Mouse (Mus musculus): Measurements from ENCODE around the gene Lingo1.

Lingo1 gene

GRCm38 (mm10) chr9:56795721-56796655 lies at the start of gene Lingo1:
Gene Lingo1 (minus strand): TSS chr9:56796468.
- in situ Hi-C loops (cut with MboI, MseI) = loop anchor here in 1 of 2 experiments (25.0 kb wide), 1 partner anchor 1266 kb away; the partner anchor contains the start of gene Stra6

- in situ Hi-C loops (cut with MboI, MseI) = loop anchor here in 1 of 2 experiments (10.0 kb wide), 1 partner anchor 630 kb away; no protein-coding TSS in a partner anchor
Observed at GRCm38 (mm10) chr9:56844644-56845043, 48.4 kb upstream of the Lingo1 start.

- in situ Hi-C loops (cut with MboI, MseI) = loop anchor here in 1 of 2 experiments (10.0 kb wide), 1 partner anchor 629 kb away; no protein-coding TSS in a partner anchor
Observed at GRCm38 (mm10) chr9:56843679-56844188, 47.5 kb upstream of the Lingo1 start.

- in situ Hi-C loops (cut with MboI, MseI) = loop anchor here in 1 of 2 experiments (10.0 kb wide), 1 partner anchor 628 kb away; no protein-coding TSS in a partner anchor
Observed at GRCm38 (mm10) chr9:56842303-56842719, 46.0 kb upstream of the Lingo1 start.

- in situ Hi-C loops (cut with MboI, MseI) = loop anchor here in 1 of 2 experiments (10.0 kb wide), 1 partner anchor 627 kb away; no protein-coding TSS in a partner anchor
Observed at GRCm38 (mm10) chr9:56841864-56842263, 45.6 kb upstream of the Lingo1 start.

- in situ Hi-C loops (cut with MboI, MseI) = loop anchor here in 1 of 2 experiments (10.0 kb wide), 1 partner anchor 626 kb away; no protein-coding TSS in a partner anchor
Observed at GRCm38 (mm10) chr9:56840721-56841120, 44.5 kb upstream of the Lingo1 start.

GRCm38 (mm10) chr9:56835152-56835551 lies 38.9 kb upstream of the Lingo1 start:
- in situ Hi-C loops (cut with MboI, MseI) = no loop called here

GRCm38 (mm10) chr9:56832900-56833299 lies 36.6 kb upstream of the Lingo1 start:
- in situ Hi-C loops (cut with MboI, MseI) = no loop called here

- in situ Hi-C loops (cut with MboI, MseI) = no loop called here
Observed at GRCm38 (mm10) chr9:56831904-56832303, 35.6 kb upstream of the Lingo1 start.

- in situ Hi-C loops (cut with MboI, MseI) = no loop called here
Observed at GRCm38 (mm10) chr9:56830162-56830561, 33.9 kb upstream of the Lingo1 start.

GRCm38 (mm10) chr9:56828841-56829240 lies 32.6 kb upstream of the Lingo1 start:
- in situ Hi-C loops (cut with MboI, MseI) = no loop called here

GRCm38 (mm10) chr9:56828146-56828545 lies 31.9 kb upstream of the Lingo1 start:
- in situ Hi-C loops (cut with MboI, MseI) = no loop called here

GRCm38 (mm10) chr9:56825476-56826213 lies 29.4 kb upstream of the Lingo1 start:
- in situ Hi-C loops (cut with MboI, MseI) = no loop called here

GRCm38 (mm10) chr9:56824900-56825299 lies 28.6 kb upstream of the Lingo1 start:
- in situ Hi-C loops (cut with MboI, MseI) = loop anchor here in 1 of 2 experiments (5.0 kb wide), 1 partner anchor 1263 kb away; no protein-coding TSS in a partner anchor

- in situ Hi-C loops (cut with MboI, MseI) = no loop called here
Observed at GRCm38 (mm10) chr9:56810916-56811315, 14.6 kb upstream of the Lingo1 start.

GRCm38 (mm10) chr9:56807990-56808389 lies 11.7 kb upstream of the Lingo1 start:
- in situ Hi-C loops (cut with MboI, MseI) = no loop called here

GRCm38 (mm10) chr9:56803146-56803545 lies 6.9 kb upstream of the Lingo1 start:
- in situ Hi-C loops (cut with MboI, MseI) = no loop called here

GRCm38 (mm10) chr9:56797876-56798275 lies 1.6 kb upstream of the Lingo1 start:
- in situ Hi-C loops (cut with MboI, MseI) = loop anchor here in 1 of 2 experiments (25.0 kb wide), 1 partner anchor 1264 kb away; the partner anchor contains the start of gene Stra6

- in situ Hi-C loops (cut with MboI, MseI) = loop anchor here in 1 of 2 experiments (25.0 kb wide), 1 partner anchor 1266 kb away; the partner anchor contains the start of gene Stra6
Observed at GRCm38 (mm10) chr9:56796656-56797131, 426 bp upstream of the Lingo1 start.

- in situ Hi-C loops (cut with MboI, MseI) = loop anchor here in 1 of 2 experiments (25.0 kb wide), 1 partner anchor 1271 kb away; the partner anchor contains the start of gene Stra6
Observed at GRCm38 (mm10) chr9:56791696-56792261, 4.5 kb downstream of the Lingo1 start.

Measured in T-helper 17 cell (primary cell).